Mouse (Mus musculus): Measurements from ENCODE around the gene Sidt1.
A peak's percentile ranks its signal among the peaks of the same experiment; 100 is the strongest.

The Sidt1 gene

DNA sequence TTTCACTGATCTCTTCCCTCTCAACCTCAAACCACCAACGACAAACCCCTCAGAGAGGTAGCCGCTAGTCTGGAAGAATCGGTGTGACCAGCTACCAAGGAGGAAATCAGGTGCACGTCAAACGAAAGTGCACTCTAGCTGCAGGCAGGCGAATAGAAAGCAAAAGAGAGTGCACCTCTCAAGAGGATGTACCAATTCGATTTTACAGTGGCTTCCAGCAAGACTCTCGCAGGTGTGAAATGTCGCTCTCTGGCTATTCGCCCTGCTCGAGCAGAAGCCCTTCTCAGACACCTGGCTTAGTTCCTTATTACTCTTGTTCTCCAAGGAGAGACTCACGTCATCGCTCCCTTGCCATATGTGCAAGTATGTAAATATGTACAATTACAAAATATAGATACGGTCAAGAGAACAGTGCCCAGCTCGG, at the start of gene Sidt1:
Gene Sidt1 (minus strand): TSS at position 336 of the 424 bp plus-strand sequence.
- peak; percentile 22 to 35 for DNase-seq

DNA sequence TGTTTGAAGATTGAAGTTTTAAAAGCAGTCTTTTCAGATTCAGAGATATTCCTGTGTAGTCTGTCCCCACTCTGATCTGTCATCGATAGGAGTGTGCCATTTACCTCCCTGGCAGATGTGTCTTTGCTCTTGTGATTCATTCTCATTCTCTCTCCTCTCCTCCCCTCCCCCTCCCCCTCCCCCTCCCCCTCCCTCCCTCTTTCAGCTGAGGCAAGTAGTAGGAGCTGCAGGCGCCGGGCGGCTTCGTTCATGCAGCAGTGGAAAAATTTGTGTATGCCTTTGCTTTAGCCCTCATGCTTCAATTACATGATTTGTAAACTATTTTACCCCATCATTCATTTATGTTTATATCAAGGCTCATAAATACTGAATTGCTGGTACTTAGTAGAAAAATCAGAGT, 48.6 kb upstream of the Sidt1 start:
- DNase-seq, result no peak

DNA sequence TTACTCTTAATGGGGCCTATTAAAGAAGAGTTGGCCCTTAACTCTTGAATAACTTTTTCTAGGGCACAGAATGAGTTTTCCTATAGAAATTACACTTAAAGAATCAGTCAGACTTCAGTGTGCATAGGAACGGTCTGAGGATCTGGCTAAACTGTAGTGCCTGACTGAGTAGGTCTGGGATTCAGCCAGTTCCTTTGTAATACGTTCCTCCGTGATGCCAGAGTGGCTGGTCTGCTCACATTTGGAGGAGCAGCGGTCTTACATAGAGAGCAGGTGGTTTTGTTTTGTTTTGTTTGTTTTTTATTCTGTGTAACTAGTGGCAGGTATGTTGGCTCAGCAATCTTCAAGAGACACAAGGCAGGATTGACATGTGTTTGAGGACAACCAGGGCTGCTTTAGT, 47.0 kb upstream of the Sidt1 start:
- no peak for DNase-seq

DNA sequence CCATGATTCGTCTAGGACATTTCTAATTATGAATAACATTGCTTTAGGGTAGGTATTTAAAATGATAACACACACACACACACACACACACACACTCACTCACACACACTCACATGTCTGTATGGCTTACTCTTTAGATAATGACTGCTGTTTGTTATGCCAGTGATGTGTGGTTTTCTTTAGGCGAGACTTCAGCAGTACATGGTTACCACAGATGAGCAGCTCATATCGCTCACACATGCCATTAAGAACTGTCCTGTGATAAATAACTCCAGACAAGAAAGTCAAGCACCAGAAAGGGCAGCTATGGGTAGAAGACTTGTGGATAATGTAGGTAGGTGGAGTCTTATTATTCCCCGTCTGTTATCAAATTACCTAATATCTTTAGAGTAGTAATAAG, 42.5 kb upstream of the Sidt1 start:
- DNase-seq, result no peak

DNA sequence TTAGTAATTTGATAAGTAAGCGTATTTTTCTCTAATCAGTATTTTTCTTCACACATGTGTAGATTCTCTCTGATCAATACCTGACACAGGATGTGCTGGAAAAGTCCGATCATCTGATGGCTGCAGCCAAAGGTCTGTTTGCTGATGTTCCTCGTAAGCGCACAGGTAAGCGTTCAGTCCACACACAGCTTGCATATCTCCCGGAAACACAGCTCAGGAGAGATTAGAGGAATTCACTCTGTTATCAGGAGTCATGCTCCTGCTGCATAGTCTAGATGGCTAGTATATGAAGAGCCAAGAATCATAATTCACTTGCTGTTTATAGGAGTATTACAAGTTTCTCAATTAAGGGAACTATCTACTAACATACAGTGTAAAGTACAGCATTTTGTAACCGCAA, 32.5 kb upstream of the Sidt1 start:
- no peak for DNase-seq

DNA sequence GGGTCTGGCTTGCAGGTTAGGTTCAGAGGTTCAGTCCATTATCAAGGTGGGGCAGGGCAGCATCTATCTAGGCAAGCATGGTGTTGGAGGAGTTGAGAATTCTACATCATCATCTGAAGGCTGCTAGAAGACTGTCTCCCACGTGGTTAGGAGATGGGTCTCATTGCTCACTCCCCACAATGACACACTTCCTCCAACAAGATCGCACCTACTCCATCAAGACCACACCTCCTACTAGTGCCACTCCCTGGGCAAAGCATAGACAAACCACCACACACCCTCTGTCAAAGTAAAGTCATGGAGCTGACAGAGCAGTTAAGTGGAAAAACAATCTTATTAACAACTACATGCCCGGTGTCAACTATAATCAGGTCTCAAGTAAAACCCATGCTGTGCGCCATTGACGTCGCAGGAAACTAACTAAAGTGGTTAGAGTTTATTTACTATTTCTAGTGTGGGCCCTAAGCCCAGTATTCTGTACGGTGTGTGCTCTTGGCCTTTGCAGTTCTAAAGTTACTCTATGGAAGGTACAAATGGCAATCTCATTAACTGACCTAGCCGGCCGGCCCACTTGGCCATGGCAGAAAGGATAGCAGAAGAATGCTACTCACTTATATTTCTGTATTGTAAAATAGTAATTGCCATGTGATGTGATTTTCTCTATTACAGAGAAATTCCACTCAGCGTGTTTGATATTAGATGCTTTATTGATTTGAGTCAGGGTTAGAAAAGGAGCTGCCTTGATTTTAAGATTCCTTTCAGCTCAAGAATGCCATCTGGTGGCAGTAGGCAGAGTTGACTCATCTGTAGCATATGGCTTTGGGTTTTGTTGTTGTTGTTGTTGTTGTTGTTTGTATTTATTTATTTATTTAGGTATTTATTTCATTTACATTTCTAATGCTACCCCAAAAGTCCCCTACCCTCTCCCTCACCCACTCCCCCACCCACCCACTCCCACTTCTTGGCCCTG, 29.2 kb upstream of the Sidt1 start:
- DNase-seq, result peak in 1 of 2 experiments; percentile 33

DNA sequence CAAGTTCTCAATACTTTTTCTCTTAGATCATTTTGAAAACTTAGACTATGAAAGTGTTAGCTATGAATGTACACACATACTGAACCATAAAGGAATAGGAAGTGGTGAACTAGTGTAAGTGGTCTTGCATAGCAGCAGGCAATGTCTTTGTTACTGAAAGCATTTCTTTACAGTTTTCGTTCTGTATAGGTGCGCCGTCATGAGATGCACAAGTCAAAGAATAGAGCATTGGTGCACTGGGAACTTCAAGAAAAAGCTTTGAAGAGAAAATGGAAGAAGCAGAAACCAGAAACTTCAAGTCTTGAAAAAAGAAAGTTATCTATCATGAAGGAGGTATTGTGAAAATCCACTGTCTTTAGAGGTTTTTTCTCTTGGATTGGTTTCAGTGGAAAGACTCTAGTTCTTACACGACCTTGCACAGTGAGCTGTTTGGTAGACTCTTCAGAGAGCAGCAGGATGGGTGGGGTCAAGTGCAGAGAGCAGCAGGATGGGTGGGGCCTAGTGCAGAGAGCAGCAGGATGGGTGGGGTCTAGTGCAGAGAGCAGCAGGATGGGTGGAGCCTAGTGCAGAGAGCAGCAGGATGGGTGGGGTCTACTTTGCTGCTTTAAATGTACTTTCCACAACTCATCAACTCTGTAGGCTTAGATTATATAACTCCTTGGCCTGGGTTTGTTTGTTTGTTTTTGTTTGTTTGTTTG, 24.7 kb upstream of the Sidt1 start:
- DNase-seq, result peak; percentile 69 to 77

DNA sequence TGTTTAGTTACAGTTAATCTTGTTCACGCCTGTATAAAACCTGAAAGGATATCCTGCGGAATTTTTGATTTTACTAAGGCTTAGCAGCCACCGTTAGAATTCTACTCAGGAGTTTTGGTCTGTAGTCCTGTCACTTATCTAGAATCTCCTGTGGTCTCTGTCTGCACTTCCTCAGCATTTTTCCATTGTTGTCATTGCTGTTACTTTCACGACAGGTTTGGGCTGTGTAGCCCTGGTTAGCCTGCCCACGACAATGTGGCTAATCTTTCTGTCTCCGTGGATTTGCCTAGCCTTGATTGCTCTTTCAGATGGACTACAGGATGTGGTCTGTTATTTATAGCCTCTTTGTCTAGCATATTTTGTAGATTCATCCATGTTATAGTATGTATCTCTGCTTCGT, 23.3 kb upstream of the Sidt1 start:
- no peak for DNase-seq

DNA sequence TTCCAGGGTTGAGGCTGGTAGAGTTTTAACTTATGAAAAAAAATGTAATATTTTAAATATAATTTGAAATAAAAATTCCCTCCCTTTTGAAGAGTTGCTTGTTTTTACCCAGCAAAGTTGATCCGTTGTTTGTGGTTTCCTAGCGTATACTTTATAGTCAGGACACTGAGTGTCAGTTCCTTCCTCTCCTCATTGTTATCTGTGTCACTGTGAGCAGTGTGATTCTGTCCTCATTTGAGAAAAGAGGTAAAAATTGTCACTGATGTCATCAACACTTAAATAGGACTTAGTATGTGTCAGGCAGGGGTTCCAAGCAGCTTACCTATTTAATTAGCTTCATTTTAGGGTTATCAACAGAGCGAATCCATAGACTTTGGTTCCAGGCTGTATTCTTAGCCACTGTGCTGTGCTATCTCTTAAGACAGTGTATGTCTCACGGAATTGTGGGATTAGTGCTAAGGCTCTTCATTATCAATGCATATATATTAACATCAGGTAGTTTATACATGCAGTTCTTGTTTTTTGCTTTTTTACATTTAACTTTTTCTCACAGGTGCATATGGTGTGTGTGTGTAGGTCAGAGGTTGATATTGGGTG, 16.9 kb upstream of the Sidt1 start:
- no peak for DNase-seq

DNA sequence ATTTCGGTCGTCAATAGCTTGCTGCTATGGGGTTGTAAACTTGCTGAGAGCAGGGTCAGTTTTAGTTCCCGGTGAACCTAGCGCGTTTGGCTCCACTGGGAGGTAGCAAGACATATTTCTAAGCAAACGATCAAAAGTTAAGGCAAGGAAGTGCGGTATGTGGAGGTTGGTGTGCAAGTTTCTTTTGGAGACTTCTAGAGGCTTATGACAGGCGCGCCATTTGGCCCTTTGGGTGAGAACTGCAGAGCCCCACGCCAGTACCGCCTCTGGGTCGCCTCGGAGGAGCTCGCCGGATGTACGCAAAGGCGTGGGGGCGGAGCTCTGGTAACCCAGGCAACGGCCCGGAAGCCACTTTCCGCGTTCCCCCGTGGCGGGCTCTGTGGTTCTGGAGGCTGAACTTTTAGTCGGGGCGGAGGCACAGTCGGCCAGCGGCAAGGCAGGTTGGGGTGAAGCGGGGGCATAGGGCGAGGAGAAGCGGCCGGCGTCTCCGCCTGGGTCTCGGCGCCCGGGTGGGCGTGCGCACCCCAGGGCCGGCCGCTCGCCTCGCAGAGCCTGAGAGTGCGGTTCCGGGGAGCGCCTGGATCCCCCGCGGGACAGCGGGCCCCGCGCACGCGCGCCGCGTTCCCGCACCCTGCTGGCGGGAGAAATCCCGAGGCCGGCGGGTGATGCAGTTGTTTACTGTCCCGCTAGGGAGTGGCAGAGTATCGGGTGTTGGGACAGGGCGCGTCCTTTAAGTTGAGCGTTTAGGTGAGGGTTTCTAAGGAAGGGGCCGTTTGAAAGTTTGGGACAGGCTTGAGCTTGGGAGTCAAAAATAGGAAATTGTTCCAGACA, 14.3 kb upstream of the Sidt1 start, which contains the start of gene Spice1:
Gene Spice1 (plus strand): TSS at position 51 of the 831 bp plus-strand sequence.
- peak; percentile 96 for DNase-seq

DNA sequence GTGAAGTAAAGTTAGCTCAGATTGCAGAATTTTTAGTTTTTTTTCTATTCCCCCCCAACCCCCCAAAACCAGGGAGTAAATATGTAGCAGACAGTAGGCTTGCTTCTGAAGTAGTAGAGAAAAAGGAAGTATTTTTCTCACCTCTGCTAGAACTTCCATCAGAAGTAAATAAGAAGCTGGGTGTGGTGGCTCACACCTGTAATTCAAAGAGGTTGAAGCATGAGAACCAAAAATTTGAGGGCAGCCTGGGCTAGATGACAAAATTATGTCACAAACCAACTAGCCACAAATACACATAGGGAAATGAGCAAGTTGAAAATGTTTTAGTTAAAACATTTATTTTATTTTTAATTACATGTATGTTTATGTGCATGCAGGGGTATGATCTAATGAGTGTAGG, 4.5 kb upstream of the Sidt1 start:
- DNase-seq, result no peak

DNA sequence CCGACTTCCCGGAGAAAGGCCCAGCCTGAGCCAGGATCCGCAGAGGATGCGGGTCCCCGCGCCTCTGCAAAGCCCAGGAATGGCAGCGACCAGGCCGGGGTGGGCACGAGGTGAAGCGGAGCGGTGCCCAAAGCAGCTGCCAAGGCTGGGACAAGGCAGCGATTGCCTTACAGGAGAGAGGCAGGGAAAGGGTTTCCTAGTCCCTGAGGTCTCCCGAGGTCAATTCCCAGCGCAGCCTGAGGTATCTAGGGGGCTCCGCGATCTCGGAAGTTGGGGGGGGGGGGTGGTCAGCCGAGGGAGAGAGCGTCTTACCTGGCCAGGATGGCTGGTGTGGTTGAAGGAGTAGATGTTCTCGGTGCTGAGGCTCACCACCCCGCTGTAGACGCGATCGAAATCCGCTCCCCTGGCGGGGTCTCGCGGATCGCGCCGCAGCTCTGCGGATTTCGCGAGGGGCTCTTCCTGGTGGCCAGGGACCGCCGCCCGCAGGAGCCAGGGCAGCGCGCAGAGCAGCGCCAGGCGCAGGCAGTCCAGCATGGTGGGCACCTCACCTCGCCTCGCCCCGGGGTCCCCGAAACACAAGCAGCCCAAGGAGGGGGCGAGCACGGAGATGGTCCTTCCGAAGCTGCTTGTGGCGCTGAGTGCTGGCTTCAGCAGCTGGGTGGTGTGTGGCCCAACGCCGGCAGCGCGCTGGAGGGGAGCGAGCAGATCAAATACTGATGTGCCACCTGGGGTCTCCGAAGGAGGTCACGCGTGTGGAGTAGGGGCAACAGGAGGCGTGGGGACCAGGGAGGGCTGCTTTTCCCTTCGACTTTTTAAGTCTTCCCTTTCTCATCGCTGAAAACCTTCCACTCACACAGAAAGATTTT, 768 bp downstream of the Sidt1 start:
- peak; percentile 23 to 26 for DNase-seq

DNA sequence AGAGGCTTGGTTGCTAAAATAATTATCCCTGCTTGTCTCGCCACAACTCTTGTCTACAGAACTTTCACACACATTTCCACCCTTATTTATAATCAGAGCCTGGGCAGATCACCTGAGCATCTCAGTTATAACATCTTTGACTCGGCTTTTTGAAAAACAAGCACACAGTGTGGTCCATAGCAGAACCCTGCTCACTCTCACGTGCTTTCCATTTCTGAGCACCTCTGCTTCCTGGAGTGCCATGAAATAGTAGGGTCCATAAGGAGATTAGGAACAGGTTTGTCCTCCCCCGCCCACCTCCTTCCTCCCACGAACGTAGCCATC, 1.4 kb downstream of the Sidt1 start:
- no peak for DNase-seq

DNA sequence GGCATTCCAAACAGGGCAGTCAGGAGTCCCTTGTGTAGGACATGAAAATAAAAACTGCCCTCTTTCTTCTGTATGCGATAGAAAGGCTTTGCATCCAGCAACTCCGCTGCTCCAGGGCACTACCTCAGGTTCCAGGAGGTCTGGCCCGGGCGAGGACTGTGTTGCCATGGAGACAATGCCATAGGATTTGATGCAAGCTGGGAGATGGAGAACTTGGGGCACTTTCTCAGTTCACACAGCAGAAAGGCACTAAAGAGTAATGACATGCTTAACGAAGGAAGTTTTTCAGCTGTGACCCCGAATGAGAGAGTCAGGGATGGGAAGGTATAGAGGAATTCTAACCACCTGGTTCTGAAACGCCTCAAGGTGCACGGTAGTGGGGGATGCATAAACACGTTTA, 1.8 kb downstream of the Sidt1 start:
- DNase-seq, result no peak

DNA sequence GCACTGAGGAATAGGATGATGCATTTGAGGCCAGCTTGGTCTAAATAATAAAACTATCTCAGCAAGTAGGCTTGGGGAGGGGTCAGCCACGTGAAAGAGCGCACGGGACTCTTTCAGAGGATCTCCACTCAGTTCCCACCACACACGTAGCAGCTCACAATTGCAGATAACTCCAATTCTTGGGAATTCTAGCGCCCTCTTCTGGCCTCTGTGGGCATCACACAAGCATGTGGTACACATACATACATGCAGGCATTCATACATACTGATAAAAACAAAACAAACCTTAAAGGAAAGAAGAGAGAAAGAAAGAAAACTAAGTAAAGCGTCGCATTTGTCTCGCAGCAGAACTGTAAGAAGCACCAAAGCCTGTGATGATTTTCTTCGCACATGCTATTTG, 2.3 kb downstream of the Sidt1 start:
- DNase-seq, result no peak

DNA sequence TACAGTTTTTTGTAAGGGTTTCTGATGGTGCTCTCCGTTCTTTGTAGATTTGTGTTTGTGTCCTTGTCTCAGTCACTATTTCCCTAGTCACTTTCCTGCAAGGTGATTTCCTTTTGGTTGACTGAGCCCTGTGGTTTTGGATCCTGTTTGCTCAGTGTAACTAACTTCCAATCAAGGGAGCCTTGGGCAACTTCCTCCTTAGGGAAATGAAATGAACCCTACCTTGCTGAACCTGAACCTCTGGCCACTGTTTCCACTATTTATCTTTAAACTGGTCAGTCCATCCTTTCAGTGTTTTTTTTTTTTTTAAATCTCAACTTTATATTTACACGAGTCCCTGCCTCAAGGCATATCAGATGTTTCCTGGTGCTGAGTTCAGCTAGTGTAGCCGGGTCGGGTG, 4.4 kb downstream of the Sidt1 start:
- DNase-seq, result no peak

DNA sequence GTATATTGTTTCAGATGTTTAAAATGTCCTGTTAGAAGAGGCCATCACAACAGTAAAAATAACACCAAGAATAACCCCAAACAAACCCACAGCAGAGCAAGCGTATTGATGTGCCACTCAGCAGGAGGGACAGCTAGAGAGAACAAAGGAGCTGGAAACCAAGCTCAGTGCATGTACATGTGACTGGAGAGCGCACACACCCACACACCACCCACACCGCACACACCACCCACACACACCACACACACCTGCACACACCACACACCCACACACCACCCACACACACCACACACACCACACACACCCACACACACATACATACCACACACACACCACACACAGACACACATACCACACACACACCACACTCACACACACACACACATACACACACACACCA, 12.8 kb downstream of the Sidt1 start:
- DNase-seq, result no peak

DNA sequence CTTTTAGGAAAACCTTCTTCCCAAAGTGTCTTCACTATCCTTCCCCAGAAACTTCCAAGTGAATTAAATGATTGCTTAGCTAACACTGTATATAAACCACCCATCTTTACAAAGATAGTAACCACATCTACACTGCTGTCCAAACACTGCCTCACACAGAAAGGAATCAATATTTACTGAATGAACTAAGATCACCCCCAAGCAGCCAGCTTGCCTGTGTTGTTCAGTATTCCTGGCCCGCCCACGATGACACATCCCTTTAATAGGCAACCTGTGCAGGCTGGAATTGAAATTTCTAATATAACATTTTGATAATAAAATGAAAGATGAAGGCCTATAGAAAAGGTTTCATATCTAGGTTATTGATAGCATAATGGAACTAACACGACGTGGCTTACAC, 16.6 kb downstream of the Sidt1 start:
- DNase-seq, result no peak

DNA sequence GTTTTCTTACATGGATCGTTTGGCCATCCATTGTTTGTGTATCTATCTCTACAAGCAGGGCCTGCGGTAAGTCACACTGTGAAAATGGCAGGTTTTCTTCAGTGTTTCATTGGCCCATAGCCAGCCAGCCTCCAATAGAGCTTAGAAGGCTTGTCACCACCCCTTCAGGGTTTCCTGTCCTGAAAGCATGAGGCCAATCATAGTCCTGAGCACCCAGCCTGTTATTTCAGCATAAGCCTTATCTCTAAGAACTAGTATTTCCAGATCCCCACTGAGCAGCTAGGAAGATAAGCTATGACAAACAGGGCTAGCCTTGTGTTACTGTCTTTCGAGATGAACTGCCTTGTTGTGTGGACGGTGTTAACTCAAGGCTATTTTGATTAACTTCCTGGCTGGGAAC, 19.6 kb downstream of the Sidt1 start:
- DNase-seq, result no peak

DNA sequence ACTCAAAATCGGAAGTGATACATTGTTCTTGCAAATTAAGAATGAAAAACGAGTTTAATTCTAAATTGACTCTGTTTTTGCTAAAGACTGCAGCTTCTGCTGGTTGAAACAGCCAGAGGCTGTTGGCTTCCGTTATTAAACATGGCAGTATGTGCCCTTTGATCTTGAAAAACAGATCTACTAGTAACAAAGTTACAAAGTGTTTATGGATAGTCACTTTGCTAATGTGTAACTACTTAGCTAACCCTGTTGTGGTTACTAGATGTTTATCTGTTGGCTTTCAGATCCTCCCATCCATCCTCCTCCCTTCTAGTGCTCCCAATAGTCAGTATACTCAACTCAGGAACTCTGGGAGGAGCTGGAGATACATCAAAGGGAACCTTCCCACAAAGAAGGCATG, 27.4 kb downstream of the Sidt1 start:
- DNase-seq, result no peak

DNA sequence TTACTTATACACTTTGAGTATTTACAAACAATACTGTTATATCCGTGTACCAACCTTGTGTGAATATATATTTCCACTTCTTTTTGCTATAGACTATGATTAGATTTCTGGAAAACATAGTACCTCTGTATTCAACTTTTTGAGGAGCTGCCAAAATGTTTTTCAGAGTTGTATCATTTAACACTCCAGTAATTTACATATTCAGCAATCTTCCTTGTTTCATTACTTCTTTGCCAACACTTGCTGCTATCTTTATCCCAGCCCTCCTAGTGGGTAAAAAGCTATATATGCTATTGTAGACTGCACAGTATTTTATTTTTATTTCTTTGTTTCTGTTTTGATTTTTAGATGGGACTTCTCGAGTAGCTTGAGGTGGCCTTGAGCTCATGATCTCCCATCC, 29.2 kb downstream of the Sidt1 start:
- no peak for DNase-seq

All from lung, postnatal 4 days (tissue).